Mouse (Mus musculus): Measurements from ENCODE around the gene Alx3. TPM values are rescaled to one million over a fixed set of nuclear protein-coding genes. Genes with fewer than 3 reads are reported as not detected.
A peak's percentile ranks its signal among the peaks of the same experiment; 100 is the strongest.

The Alx3 gene
- polyA plus RNA-seq, 1 experiment from 2014 or later, result 0.10 TPM

GRCm38 (mm10) chr3:107617800-107618199, 23.0 kb downstream of the Alx3 start:
- no peaks in the 10 kb centered on the region for H3K27me3 ChIP-seq
- TF ChIP-seq CTCF (IDR thresholded peaks at IDR 0.05), result no peak
- DNase-seq (ENCODE audit: low read depth, low spot score) (no peak), ATAC-seq (no peak)
- POLR2A ChIA-PET, result no interaction called here
- in situ Hi-C loops (cut with MboI; ENCODE audit: low pct_unique_long_range_greater_than_20kb), result no loop called here
- CTCF ChIA-PET, result interaction anchor here (1.0 to 2.1 kb wide), 4 partner anchors 12 to 68 kb away, joined by 3 to 11 read pairs (median 3); no protein-coding TSS in a partner anchor

- ChIA-PET POLR2A (no interaction called here), CTCF (interaction anchor here (1.3 kb wide), 1 partner anchor 11 kb away, joined by 3 read pairs; the partner anchor contains the start of gene Gm10961)
- H3K27me3 ChIP-seq, result no peaks in the 10 kb centered on the region
- TF ChIP-seq CTCF (IDR thresholded peaks at IDR 0.05), result no peak
- in situ Hi-C loops (cut with MboI; ENCODE audit: low pct_unique_long_range_greater_than_20kb), result no loop called here
- DNase-seq (ENCODE audit: low read depth, low spot score) (no peak), ATAC-seq (no peak)
These were observed 25.1 kb downstream of the Alx3 start for GRCm38 (mm10) chr3:107619911-107620310.

DNA sequence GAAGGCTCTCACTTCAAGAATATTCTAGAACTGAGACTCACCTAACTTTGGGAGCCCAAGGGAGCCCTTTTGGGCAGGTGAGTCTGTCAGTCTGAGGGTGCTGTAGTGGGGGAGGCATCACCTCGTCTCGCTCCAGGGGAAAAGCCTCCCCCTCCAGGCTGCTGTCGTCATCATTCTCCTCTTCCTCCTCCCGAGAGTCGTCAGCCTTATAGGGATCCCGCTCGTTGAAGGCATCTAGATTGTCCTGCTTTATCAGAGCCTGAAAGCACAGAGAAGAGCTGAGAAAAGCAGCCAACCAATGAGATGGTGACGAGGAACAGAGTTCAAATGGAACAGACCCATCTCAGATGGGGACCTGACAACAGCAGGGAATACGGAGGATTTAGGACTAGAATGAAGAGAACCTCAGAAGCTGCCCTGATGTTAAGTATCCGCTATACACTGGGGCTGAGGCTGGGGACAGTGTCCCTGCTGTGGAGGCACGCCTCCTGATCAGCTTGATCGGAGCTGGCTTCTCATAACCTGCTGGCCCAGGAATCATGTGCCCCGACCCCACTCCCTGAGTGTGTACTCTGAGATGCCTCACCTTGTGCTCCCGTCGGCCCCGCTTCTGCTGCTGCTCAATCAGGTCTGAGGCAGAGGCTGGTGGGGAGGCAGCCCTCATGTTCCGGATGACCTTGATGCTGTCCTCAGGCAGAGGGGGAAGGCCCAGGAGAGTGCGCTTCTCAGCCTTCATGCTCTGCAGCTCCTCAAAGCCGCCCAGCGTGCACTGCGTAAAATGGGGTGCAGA, 26.6 kb downstream of the Alx3 start:
- ATAC-seq (no peak), DNase-seq (ENCODE audit: low read depth, low spot score) (no peak)
- ChIA-PET CTCF (interaction anchor here (7.0 kb wide), 1 partner anchor 8 kb away, joined by 52 read pairs; no protein-coding TSS in a partner anchor), POLR2A (interaction anchor here (0.8 kb wide), 1 partner anchor 21 kb away, joined by 3 read pairs; no protein-coding TSS in a partner anchor)
- H3K27me3 ChIP-seq, result no peaks in the 10 kb centered on the region
- no peak for TF ChIP-seq CTCF (IDR thresholded peaks at IDR 0.05)
- in situ Hi-C loops (cut with MboI; ENCODE audit: low pct_unique_long_range_greater_than_20kb), result no loop called here

- H3K27me3 ChIP-seq, result no peaks in the 10 kb centered on the region
- in situ Hi-C loops (cut with MboI; ENCODE audit: low pct_unique_long_range_greater_than_20kb), result no loop called here
- ChIA-PET CTCF (interaction anchor here (1.0 to 7.0 kb wide), 3 partner anchors 9 to 72 kb away, joined by 4 to 52 read pairs (median 4); no protein-coding TSS in a partner anchor), POLR2A (interaction anchor here (0.8 to 1.3 kb wide), 2 partner anchors 9 kb away, joined by 3 to 4 read pairs; partner anchors contain the start of genes Gm10961 and Strip1)
- no peak for TF ChIP-seq CTCF (IDR thresholded peaks at IDR 0.05)
- ATAC-seq, result no peak
- DNase-seq (ENCODE audit: low read depth, low spot score), result no peak
These were observed 27.7 kb downstream of the Alx3 start for GRCm38 (mm10) chr3:107622537-107622936.

GRCm38 (mm10) chr3:107624424-107624823, 29.6 kb downstream of the Alx3 start:
- ATAC-seq, result no peak
- in situ Hi-C loops (cut with MboI; ENCODE audit: low pct_unique_long_range_greater_than_20kb), result no loop called here
- POLR2A ChIA-PET, result interaction anchor here (1.2 kb wide), 1 partner anchor 9 kb away, joined by 3 read pairs; no protein-coding TSS in a partner anchor

DNA sequence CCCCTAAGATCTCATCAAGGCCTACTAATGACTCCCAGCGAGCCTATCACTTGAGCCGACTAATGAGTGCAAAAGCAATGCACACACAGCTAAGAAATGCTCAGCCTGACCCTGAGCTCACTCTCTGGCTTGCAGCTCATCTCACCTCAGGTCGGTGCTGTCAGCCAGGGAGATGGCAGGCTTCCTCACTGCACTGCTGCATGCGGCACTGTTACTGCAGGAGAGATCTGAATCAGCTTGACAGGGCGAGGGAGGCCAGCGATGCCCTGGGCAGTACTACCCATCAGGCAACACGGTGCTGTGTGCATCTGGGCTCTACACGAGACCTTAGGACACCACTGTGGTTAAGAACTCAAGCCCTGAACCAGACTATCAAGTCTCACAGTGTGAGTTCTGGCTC, 30.7 kb downstream of the Alx3 start:
- no peak for DNase-seq (ENCODE audit: low read depth, low spot score)
- ChIA-PET CTCF (interaction anchor here (1.1 to 7.0 kb wide), 3 partner anchors 12 to 67 kb away, joined by 3 to 52 read pairs (median 9); no protein-coding TSS in a partner anchor), POLR2A (interaction anchor here (1.2 kb wide), 1 partner anchor 10 kb away, joined by 3 read pairs; no protein-coding TSS in a partner anchor)
- no peaks in the 10 kb centered on the region for H3K27me3 ChIP-seq
- in situ Hi-C loops (cut with MboI; ENCODE audit: low pct_unique_long_range_greater_than_20kb), result no loop called here
- no peak for ATAC-seq
- TF ChIP-seq CTCF (IDR thresholded peaks at IDR 0.05), result no peak

More at GRCm38 (mm10) chr3:107624424-107624823, 29.6 kb downstream of the Alx3 start:
- CTCF ChIA-PET, result interaction anchor here (0.8 to 7.0 kb wide), 4 partner anchors 11 to 64 kb away, joined by 3 to 52 read pairs (median 6); no protein-coding TSS in a partner anchor
- no peak for DNase-seq (ENCODE audit: low read depth, low spot score)
- H3K27me3 ChIP-seq, result no peaks in the 10 kb centered on the region
- TF ChIP-seq CTCF (IDR thresholded peaks at IDR 0.05), result no peak

DNA sequence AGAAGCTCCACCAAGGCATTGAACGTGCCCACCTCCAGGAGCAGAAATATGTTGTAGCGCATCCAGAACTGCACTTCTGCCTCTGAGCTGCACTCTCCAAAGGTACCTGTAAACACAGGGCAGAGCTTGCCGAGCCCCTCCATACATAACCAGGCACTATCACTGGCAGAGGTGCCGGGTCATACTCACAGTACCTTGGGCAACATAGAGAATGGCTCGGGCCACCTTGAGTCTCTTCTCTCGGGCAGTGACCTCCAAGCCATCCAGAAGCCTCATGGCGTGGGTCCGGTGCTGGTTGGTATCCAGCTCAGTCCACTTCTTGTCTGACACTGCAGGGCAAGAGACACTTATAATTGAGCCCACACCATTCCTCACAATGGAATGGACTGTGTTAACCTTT, 31.9 kb downstream of the Alx3 start:
- ChIA-PET POLR2A (no interaction called here), CTCF (interaction anchor here (3.3 to 7.0 kb wide), 2 partner anchors 13 to 67 kb away, joined by 9 to 52 read pairs; no protein-coding TSS in a partner anchor)
- ATAC-seq (no peak), DNase-seq (ENCODE audit: low read depth, low spot score) (no peak)
- no peaks in the 10 kb centered on the region for H3K27me3 ChIP-seq
- in situ Hi-C loops (cut with MboI; ENCODE audit: low pct_unique_long_range_greater_than_20kb), result no loop called here
- TF ChIP-seq CTCF (IDR thresholded peaks at IDR 0.05), result no peak

DNA sequence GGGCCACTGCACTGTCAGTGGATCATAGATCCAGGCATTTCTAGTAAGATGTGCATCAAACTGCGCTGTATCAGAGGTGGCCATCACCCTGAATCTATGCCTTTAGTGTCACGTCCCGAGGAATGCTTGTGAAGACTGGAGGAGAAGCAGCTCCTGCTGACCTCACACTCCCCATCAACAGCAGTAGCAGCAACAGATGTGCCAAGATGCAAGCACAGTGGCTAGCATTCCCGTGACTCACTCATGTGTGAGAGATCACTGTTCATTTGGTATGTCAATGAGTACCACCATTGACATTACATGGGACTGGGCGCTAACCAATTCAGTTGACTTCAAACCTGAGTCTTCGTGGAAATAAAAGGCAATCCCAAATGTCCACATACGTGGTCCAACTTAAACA, 32.8 kb downstream of the Alx3 start:
- DNase-seq (ENCODE audit: low read depth, low spot score), result peak; percentile 47
- peak; percentile 23 for ATAC-seq
- H3K27me3 ChIP-seq, result no peaks in the 10 kb centered on the region
- in situ Hi-C loops (cut with MboI; ENCODE audit: low pct_unique_long_range_greater_than_20kb), result no loop called here
- TF ChIP-seq CTCF (IDR thresholded peaks at IDR 0.05), result no peak
- ChIA-PET CTCF (interaction anchor here (1.0 to 7.0 kb wide), 4 partner anchors 8 to 60 kb away, joined by 3 to 52 read pairs (median 3); no protein-coding TSS in a partner anchor), POLR2A (no interaction called here)

DNA sequence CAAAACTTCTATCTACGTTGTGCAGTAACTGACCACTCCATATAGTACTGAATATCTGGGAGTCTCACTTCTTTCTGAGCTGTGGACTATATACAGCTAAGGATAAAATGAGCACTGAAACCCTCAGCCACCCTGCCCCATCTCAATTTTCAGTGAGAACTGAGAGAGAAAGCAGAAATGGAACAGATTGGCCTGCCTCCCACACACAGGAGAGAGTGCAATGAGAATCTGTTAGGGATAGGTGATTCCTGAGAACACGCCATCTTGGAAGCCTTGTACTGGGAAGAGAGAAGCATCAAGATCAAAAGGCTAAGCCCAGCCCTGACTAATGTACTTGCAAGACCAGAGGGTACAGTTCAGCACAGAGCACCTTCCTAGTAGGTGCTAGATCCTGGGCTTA, 33.7 kb downstream of the Alx3 start:
- CTCF ChIA-PET, result interaction anchor here (0.8 to 7.0 kb wide), 6 partner anchors 15 to 67 kb away, joined by 3 to 52 read pairs (median 3); partner anchors contain the start of gene Ahcyl1

GRCm38 (mm10) chr3:107629411-107629810, 34.6 kb downstream of the Alx3 start:
- ChIA-PET POLR2A (no interaction called here), CTCF (interaction anchor here (0.8 to 1.5 kb wide), 6 partner anchors 29 to 79 kb away, joined by 3 to 5 read pairs (median 4); partner anchors contain the start of gene Ahcyl1)
- in situ Hi-C loops (cut with MboI; ENCODE audit: low pct_unique_long_range_greater_than_20kb), result no loop called here
- DNase-seq (ENCODE audit: low read depth, low spot score) (no peak), ATAC-seq (no peak)
- H3K27me3 ChIP-seq, result no peaks in the 10 kb centered on the region
- TF ChIP-seq CTCF (IDR thresholded peaks at IDR 0.05), result no peak

More for the DNA sequence above, 33.7 kb downstream of the Alx3 start:
- POLR2A ChIA-PET, result no interaction called here
- ATAC-seq (no peak), DNase-seq (ENCODE audit: low read depth, low spot score) (no peak)
- H3K27me3 ChIP-seq, result no peaks in the 10 kb centered on the region
- in situ Hi-C loops (cut with MboI; ENCODE audit: low pct_unique_long_range_greater_than_20kb), result no loop called here
- TF ChIP-seq CTCF (IDR thresholded peaks at IDR 0.05), result no peak

Measured in Patski (cell line).